Mouse (Mus musculus): ENCODE measurements around the gene Rad51d. TPM values are rescaled to one million over a fixed set of nuclear protein-coding genes. Genes with fewer than 3 reads are reported as not detected.
"Not testable (repeated sequence)": the region's sequence is repeated elsewhere in the genome, so short reads cannot be mapped to it uniquely, and the experiment has no call there.

The Rad51d gene
- total RNA-seq (2014; rRNA removed): 8.6 and 9.5 TPM in 2 replicates
- 13.4 and 14.0 TPM in 2 replicates for polyA plus RNA-seq (2015; fragmentation: Nextera tagmentation; extraction: Ambion mirVana)

- H3K27ac ChIP-seq (ENCODE audit: low read depth, low read length): peak within 1 kb of the TSS; percentile 54; the same call in 1 of the 2 replicates
- ATAC-seq: peak; percentile 93
- WGBS: under 1% methylated on average over 26 of the region's 26 CpGs
- peak; percentile 94 for TF ChIP-seq CTCF (IDR thresholded peaks at IDR 0.05; ENCODE audit: low read depth)
- H3K27me3 ChIP-seq (ENCODE audit: insufficient read depth, low read length): no peaks in the 10 kb centered on the region; the same call in none of the 2 replicates
- H3K4me1 ChIP-seq (ENCODE audit: insufficient read depth): no peaks in the 10 kb centered on the region
- peak within 1 kb of the TSS; percentile 63 for H3K9ac ChIP-seq
- H3K4me3 ChIP-seq (ENCODE audit: low read depth, low read length): peak within 1 kb of the TSS; percentile 65
- no peaks in the 10 kb centered on the region for H3K9me3 ChIP-seq (ENCODE audit: low read length)
- no peaks in the 10 kb centered on the region for H3K36me3 ChIP-seq (ENCODE audit: insufficient read depth)
- H3K4me2 ChIP-seq (ENCODE audit: low read depth): peak within 1 kb of the TSS; percentile 90
- DNase-seq: peak; percentile 94
Measured at GRCm38 (mm10) chr11:82890342-82890762, at the start of gene Rad51d. Gene Rad51d, minus strand, starts transcription at chr11:82890614.

- Histone ChIP-seq H3K4me2 (ENCODE audit: low read depth) (peak overlapping the region; percentile 98), H3K27ac (ENCODE audit: low read depth, low read length) (no peak overlapping the region), H3K9me3 (ENCODE audit: low read length) (no peaks in the 10 kb centered on the region), H3K4me3 (ENCODE audit: low read depth, low read length) (peak overlapping the region; percentile 46), H3K36me3 (ENCODE audit: insufficient read depth) (no peaks in the 10 kb centered on the region), H3K4me1 (ENCODE audit: insufficient read depth) (no peaks in the 10 kb centered on the region), H3K9ac (no peak overlapping the region), H3K27me3 (ENCODE audit: insufficient read depth, low read length) (peaks cover 38% of the 10 kb centered on the region)
- ATAC-seq (no peak), DNase-seq (no peak)
- TF ChIP-seq CTCF (IDR thresholded peaks at IDR 0.05; ENCODE audit: low read depth): no peak
- under 1% methylated on average over 28 of the region's 29 CpGs for WGBS
Measured at GRCm38 (mm10) chr11:82933186-82933585, 42.8 kb upstream of the Rad51d start.

GRCm38 (mm10) chr11:82931671-82932450 lies 41.4 kb upstream of the Rad51d start:
- H3K4me2 ChIP-seq (ENCODE audit: low read depth): peak overlapping the region; percentile 98
- H3K4me3 ChIP-seq (ENCODE audit: low read depth, low read length): peak overlapping the region; percentile 46
- peak; percentile 48 for DNase-seq
- not testable (repeated sequence) for H3K36me3 ChIP-seq (ENCODE audit: insufficient read depth); H3K9me3 ChIP-seq (ENCODE audit: low read length); H3K4me1 ChIP-seq (ENCODE audit: insufficient read depth); H3K27ac ChIP-seq (ENCODE audit: low read depth, low read length); ATAC-seq
- WGBS: 1% methylated on average over 113 of the region's 119 CpGs
- H3K27me3 ChIP-seq (ENCODE audit: insufficient read depth, low read length): peaks cover 38% of the 10 kb centered on the region
- peak overlapping the region; percentile 43 for H3K9ac ChIP-seq

- not testable (repeated sequence) for H3K27ac ChIP-seq (ENCODE audit: low read depth, low read length); ATAC-seq; H3K36me3 ChIP-seq (ENCODE audit: insufficient read depth); H3K4me1 ChIP-seq (ENCODE audit: insufficient read depth); H3K9me3 ChIP-seq (ENCODE audit: low read length)
- DNase-seq: peak; percentile 28
- WGBS: 3% methylated on average over 53 of the region's 63 CpGs
- Histone ChIP-seq H3K27me3 (ENCODE audit: insufficient read depth, low read length) (peaks cover 37% of the 10 kb centered on the region), H3K4me2 (ENCODE audit: low read depth) (peak overlapping the region; percentile 98), H3K9ac (peak overlapping the region; percentile 43), H3K4me3 (ENCODE audit: low read depth, low read length) (peak overlapping the region; percentile 46)
Measured at GRCm38 (mm10) chr11:82931161-82931560, 40.7 kb upstream of the Rad51d start.

- peak overlapping the region; percentile 98 for H3K4me2 ChIP-seq (ENCODE audit: low read depth)
Measured at GRCm38 (mm10) chr11:82930391-82930955, 40.1 kb upstream of the Rad51d start.

GRCm38 (mm10) chr11:82929633-82929950 lies 39.2 kb upstream of the Rad51d start:
- H3K9ac ChIP-seq: no peak overlapping the region
- ATAC-seq (no peak), DNase-seq (peak; percentile 16)
- WGBS: 45% methylated on average over 3 of the region's 3 CpGs
- no peaks in the 10 kb centered on the region for H3K9me3 ChIP-seq (ENCODE audit: low read length)
- 0 out of 2 replicates have a peak overlapping the region, but pooled peaks have one; percentile 98 for H3K4me2 ChIP-seq (ENCODE audit: low read depth)
- no peak for TF ChIP-seq CTCF (IDR thresholded peaks at IDR 0.05; ENCODE audit: low read depth)
- peaks cover 27% of the 10 kb centered on the region for H3K27me3 ChIP-seq (ENCODE audit: insufficient read depth, low read length)
- no peaks in the 10 kb centered on the region for H3K36me3 ChIP-seq (ENCODE audit: insufficient read depth)
- peak overlapping the region; percentile 46; the same call in 1 of the 2 replicates for H3K4me3 ChIP-seq (ENCODE audit: low read depth, low read length)
- H3K27ac ChIP-seq (ENCODE audit: low read depth, low read length): no peak overlapping the region
- no peaks in the 10 kb centered on the region for H3K4me1 ChIP-seq (ENCODE audit: insufficient read depth)

More at GRCm38 (mm10) chr11:82930391-82930955, 40.1 kb upstream of the Rad51d start:
- H3K9me3 ChIP-seq (ENCODE audit: low read length); ATAC-seq; H3K4me1 ChIP-seq (ENCODE audit: insufficient read depth); H3K9ac ChIP-seq; H3K36me3 ChIP-seq (ENCODE audit: insufficient read depth); H3K27ac ChIP-seq (ENCODE audit: low read depth, low read length): not testable (repeated sequence)
- peaks cover 31% of the 10 kb centered on the region for H3K27me3 ChIP-seq (ENCODE audit: insufficient read depth, low read length)
- WGBS: 2% methylated on average over 74 of the region's 85 CpGs
- DNase-seq: peak; percentile 14
- peak overlapping the region; percentile 46 for H3K4me3 ChIP-seq (ENCODE audit: low read depth, low read length)

Data from forebrain, postnatal 0 days (tissue).